Mouse (Mus musculus) ES-Bruce4 (cell line): ENCODE results near the gene Hcst.

ENCODE experiments used
- CTCF ChIP-seq: IDR thresholded peaks from one replicate; pipeline ENCODE4 v1.8.1; 2011; ENCODE audit warnings: low read depth, low read length
- EP300 ChIP-seq: IDR thresholded peaks from 2 replicates; pipeline ENCODE4 v1.6.1; 2011; ENCODE audit warnings: low read depth, low read length; ENCODE audit not compliant: insufficient read depth
- POLR2A ChIP-seq: IDR thresholded peaks from one replicate; pipeline ENCODE4 v1.8.1; 2011; ENCODE audit warnings: low read length; ENCODE audit not compliant: insufficient read depth

GRCm38 (mm10) chr7:30394871-30395270 lies 24.8 kb downstream of the Hcst start:
- TF ChIP-seq POLR2A (no peak), CTCF (peak; percentile 33), EP300 (no peak)
